Mouse (Mus musculus): ENCODE measurements around the gene Exd1. TPM values are rescaled to one million over a fixed set of nuclear protein-coding genes. Genes with fewer than 3 reads are reported as not detected.
A peak's percentile ranks its signal among the peaks of the same experiment; 100 is the strongest.

Exd1 gene
- total RNA-seq, 2 experiments from 2014 or later: 0.95 to 1.3 TPM

- intact Hi-C loops (cut with DNase I): no loop called here
- peak; percentile 99 for DNase-seq (ENCODE audit: low spot score in 2 of 2)
These were observed 69.6 kb downstream of the Exd1 start, which contains the start of gene Ino80 for GRCm38 (mm10) chr2:119477571-119478396. TSS of gene Ino80 (minus strand) at chr2:119477687.

- intact Hi-C loops (cut with DNase I): no loop called here
These were observed 70.6 kb downstream of the Exd1 start for GRCm38 (mm10) chr2:119476621-119477391.

GRCm38 (mm10) chr2:119476166-119476565 lies 71.3 kb downstream of the Exd1 start:
- DNase-seq (ENCODE audit: low spot score in 2 of 2): no peak
- intact Hi-C loops (cut with DNase I): no loop called here

More at GRCm38 (mm10) chr2:119476621-119477391, 70.6 kb downstream of the Exd1 start:
- peak; percentile 56 to 69 for DNase-seq (ENCODE audit: low spot score in 2 of 2)

Other genes starting within 250 kb of the Exd1 start
- 1 to 10 TPM; 4.0 to 5.0 TPM for gene Dll4, start 221.8 kb downstream of the Exd1 start, total RNA-seq (2021)
- 1 to 10 TPM; 8.9 to 9.0 TPM for gene Chac1, start 196.4 kb downstream of the Exd1 start, total RNA-seq (2021)
- 10 to 100 TPM; 17.9 to 19.5 TPM for gene Ino80, start 69.9 kb downstream of the Exd1 start, total RNA-seq (2021)
- gene Chp1, start 70 bp upstream of the Exd1 start, total RNA-seq (2021): 100 to 1,000 TPM; 133 to 141 TPM
- gene Nusap1, start 70.7 kb upstream of the Exd1 start, total RNA-seq (2021): 1 to 10 TPM in 1 of 2 experiments, under 1 TPM in 1; 0.57 to 1.3 TPM
- 1 to 10 TPM; 1.2 to 1.7 TPM for gene Oip5, start 70.8 kb upstream of the Exd1 start, total RNA-seq (2021)
- 10 to 100 TPM; 27.7 to 30.3 TPM for gene Ndufaf1, start 115.2 kb upstream of the Exd1 start, total RNA-seq (2021)
- 10 to 100 TPM; 59.6 to 61.6 TPM for gene Rtf1, start 127.4 kb upstream of the Exd1 start, total RNA-seq (2021)
- 100 to 1,000 TPM; 171 to 177 TPM for gene Itpka, start 194.7 kb upstream of the Exd1 start, total RNA-seq (2021)
- 10 to 100 TPM; 12.4 to 13.5 TPM for gene Ltk, start 212.8 kb upstream of the Exd1 start, total RNA-seq (2021)
- 10 to 100 TPM; 17.5 to 18.8 TPM for gene Rpap1, start 239.9 kb upstream of the Exd1 start, total RNA-seq (2021)

All from left cerebral cortex, postnatal 14 days (tissue).